Mouse (Mus musculus) gastrocnemius, adult 2 months (tissue): ENCODE data around the gene Lin37. TPM values are rescaled to one million over a fixed set of nuclear protein-coding genes. Genes with fewer than 3 reads are reported as not detected.

Experiments
- DNase-seq: peaks from one replicate; pipeline ENCODE4 v3.0.0; 2022
- H3K27ac ChIP-seq: fragments of 200-600 bp; 2 replicates; pipeline ENCODE4 v1.8.1; 2022; ENCODE audit warnings: mild to moderate bottlenecking
- H3K4me3 ChIP-seq: fragments of 200-600 bp; 2 replicates; pipeline ENCODE4 v1.8.1; 2022; ENCODE audit warnings: mild to moderate bottlenecking, moderate library complexity
- CTCF ChIP-seq: fragments of 200-600 bp; IDR thresholded peaks from 2 replicates; pipeline ENCODE4 v1.8.1; 2022; ENCODE audit warnings: antibody characterized with exemption, mild to moderate bottlenecking, moderate library complexity
- intact Hi-C: fragments of 180-260 bp; cut with DNase I; formaldehyde crosslinking; loops from one replicate; pipeline ENCODE4 v1.15.1; 2025
- microRNA-seq: library from miRNA; unstranded; fragments of <30 nt; microRNA quantifications from one replicate; pipeline ENCODE4 v1.2.0, GENCODE M21; 2021
- total RNA-seq, 2 experiments: library from RNA; stranded (reverse); gene quantifications; 2 replicates each; pipeline ENCODE4 v1.2.3; 2021

The Lin37 gene
- total RNA-seq, 2 experiments from 2014 or later: 9.2 to 10.5 TPM

GRCm38 (mm10) chr7:30508061-30508460 is 51.6 kb downstream of the Lin37 start:
- no peak for DNase-seq
- Histone ChIP-seq H3K27ac (no peak overlapping the region), H3K4me3 (no peak overlapping the region)
- no peak for TF ChIP-seq CTCF
- intact Hi-C loops: no loop called here

Small RNA genes lying within 50 kb of the gene (microRNA-seq; reads per million reads assigned to microRNA genes)
- gene Gm38670 (3.6 reads per million), gene Mir3569 (not detected)

Other genes with a start within 250 kb of the Lin37 start
- gene Syne4, start 245.0 kb downstream of the Lin37 start, total RNA-seq: 1 to 10 TPM; 1.8 to 2.1 TPM
- under 1 TPM; 0.36 to 0.42 TPM for gene E130208F15Rik, start 238.1 kb downstream of the Lin37 start, total RNA-seq
- gene Sdhaf1, start 235.9 kb downstream of the Lin37 start, total RNA-seq: 1 to 10 TPM; 5.9 to 6.9 TPM
- 1 to 10 TPM; 3.8 to 4.3 TPM for gene Lrfn3, start 197.1 kb downstream of the Lin37 start, total RNA-seq
- 1 to 10 TPM; 2.6 to 5.7 TPM for gene Tyrobp, start 146.1 kb downstream of the Lin37 start, total RNA-seq
- not detected for gene Hcst, start 140.0 kb downstream of the Lin37 start, total RNA-seq
- under 1 TPM; 0.11 to 0.13 TPM for gene Nfkbid, start 138.1 kb downstream of the Lin37 start, total RNA-seq
- gene Aplp1, start 114.3 kb downstream of the Lin37 start, total RNA-seq: 1 to 10 TPM in 1 of 2 experiments, under 1 TPM in 1; 0.94 to 1.2 TPM
- gene Kirrel2, start 102.1 kb downstream of the Lin37 start, total RNA-seq: not detected
- gene Nphs1, start 101.5 kb downstream of the Lin37 start, total RNA-seq: not detected
- not detected for gene Prodh2, start 66.2 kb downstream of the Lin37 start, total RNA-seq
- under 1 TPM; 0.31 to 0.47 TPM for gene Arhgap33, start 24.8 kb downstream of the Lin37 start, total RNA-seq
- gene Hspb6, start 7.7 kb downstream of the Lin37 start, total RNA-seq: 1,000 to 10,000 TPM in 1 of 2 experiments, 100 to 1,000 TPM in 1; 867 to 2,532 TPM
- gene Proser3, start 7.5 kb downstream of the Lin37 start, total RNA-seq: 1 to 10 TPM; 5.5 to 7.3 TPM
- gene U2af1l4, start 3.5 kb upstream of the Lin37 start, total RNA-seq: 10 to 100 TPM; 53.8 to 62.5 TPM
- gene Gm49396, start 3.5 kb upstream of the Lin37 start, total RNA-seq: 1 to 10 TPM; 1.8 to 2.2 TPM
- gene Psenen, start 3.8 kb upstream of the Lin37 start, total RNA-seq: 100 to 1,000 TPM; 116 to 123 TPM
- gene Igflr1, start 5.6 kb upstream of the Lin37 start, total RNA-seq: 1 to 10 TPM; 1.1 to 1.5 TPM
- gene Kmt2b, start 28.9 kb upstream of the Lin37 start, total RNA-seq: 10 to 100 TPM; 13.3 to 16.3 TPM
- gene Zbtb32, start 39.1 kb upstream of the Lin37 start, total RNA-seq: under 1 TPM in 1 of 2 experiments, not detected in 1; 0.33 TPM
- gene Upk1a, start 53.0 kb upstream of the Lin37 start, total RNA-seq: under 1 TPM in 1 of 2 experiments, not detected in 1; 0.17 TPM
- 1,000 to 10,000 TPM; 1,338 to 2,234 TPM for gene Cox6b1, start 66.3 kb upstream of the Lin37 start, total RNA-seq
- gene Etv2, start 76.0 kb upstream of the Lin37 start, total RNA-seq: not detected
- gene Rbm42, start 90.5 kb upstream of the Lin37 start, total RNA-seq: 10 to 100 TPM; 37.4 to 38.3 TPM
- 1 to 10 TPM; 3.7 to 4.2 TPM for gene Haus5, start 105.2 kb upstream of the Lin37 start, total RNA-seq
- gene Pmis2, start 111.8 kb upstream of the Lin37 start, total RNA-seq: 1 to 10 TPM; 2.7 to 4.9 TPM
- gene 2200002J24Rik, start 139.1 kb upstream of the Lin37 start, total RNA-seq: not detected
- under 1 TPM; 0.13 to 0.14 TPM for gene Atp4a, start 152.4 kb upstream of the Lin37 start, total RNA-seq
- gene Tmem147, start 169.7 kb upstream of the Lin37 start, total RNA-seq: 100 to 1,000 TPM; 232 to 255 TPM
- not detected for gene Gapdhs, start 183.8 kb upstream of the Lin37 start, total RNA-seq
- gene Sbsn, start 191.6 kb upstream of the Lin37 start, total RNA-seq: 1 to 10 TPM; 2.8 to 4.7 TPM
- 1 to 10 TPM in 1 of 2 experiments, under 1 TPM in 1; 0.98 to 1.2 TPM for gene Dmkn, start 203.9 kb upstream of the Lin37 start, total RNA-seq
- gene Krtdap, start 228.1 kb upstream of the Lin37 start, total RNA-seq: under 1 TPM in 1 of 2 experiments, not detected in 1; 0.78 TPM